Mouse (Mus musculus): ENCODE measurements around the gene Man2b2.

Man2b2 gene

GRCm38 (mm10) chr5:36829913-36830879 lies at the start of gene Man2b2:
Gene Man2b2 (minus strand): TSS chr5:36830653.
- in situ Hi-C loops (cut with MboI) = no loop called here

GRCm38 (mm10) chr5:36878801-36879200 lies 48.3 kb upstream of the Man2b2 start:
- in situ Hi-C loops (cut with MboI) = no loop called here

GRCm38 (mm10) chr5:36877641-36878040 lies 47.2 kb upstream of the Man2b2 start:
- in situ Hi-C loops (cut with MboI) = no loop called here

GRCm38 (mm10) chr5:36876777-36877396 lies 46.4 kb upstream of the Man2b2 start:
- in situ Hi-C loops (cut with MboI) = no loop called here

GRCm38 (mm10) chr5:36875956-36876355 lies 45.5 kb upstream of the Man2b2 start:
- in situ Hi-C loops (cut with MboI) = no loop called here

GRCm38 (mm10) chr5:36870916-36871315 lies 40.5 kb upstream of the Man2b2 start:
- in situ Hi-C loops (cut with MboI) = no loop called here

GRCm38 (mm10) chr5:36869578-36870236 lies 39.3 kb upstream of the Man2b2 start:
- in situ Hi-C loops (cut with MboI) = no loop called here

GRCm38 (mm10) chr5:36869186-36869577 lies 38.7 kb upstream of the Man2b2 start:
- in situ Hi-C loops (cut with MboI) = no loop called here

GRCm38 (mm10) chr5:36868266-36869090 lies 38.0 kb upstream of the Man2b2 start, which contains the start of gene Ppp2r2c:
Gene Ppp2r2c (plus strand): TSS chr5:36868513.
- in situ Hi-C loops (cut with MboI) = no loop called here

- in situ Hi-C loops (cut with MboI) = no loop called here
Measured at GRCm38 (mm10) chr5:36867561-36867960, 37.1 kb upstream of the Man2b2 start.

- in situ Hi-C loops (cut with MboI) = no loop called here
Measured at GRCm38 (mm10) chr5:36866701-36867250, 36.3 kb upstream of the Man2b2 start.

- in situ Hi-C loops (cut with MboI) = no loop called here
Measured at GRCm38 (mm10) chr5:36861084-36861483, 30.6 kb upstream of the Man2b2 start.

- in situ Hi-C loops (cut with MboI) = no loop called here
Measured at GRCm38 (mm10) chr5:36857546-36857945, 27.1 kb upstream of the Man2b2 start.

GRCm38 (mm10) chr5:36856529-36856928 lies 26.1 kb upstream of the Man2b2 start:
- in situ Hi-C loops (cut with MboI) = no loop called here

GRCm38 (mm10) chr5:36855180-36855579 lies 24.7 kb upstream of the Man2b2 start:
- in situ Hi-C loops (cut with MboI) = no loop called here

- in situ Hi-C loops (cut with MboI) = no loop called here
Measured at GRCm38 (mm10) chr5:36851572-36851971, 21.1 kb upstream of the Man2b2 start.

GRCm38 (mm10) chr5:36844490-36844889 lies 14.0 kb upstream of the Man2b2 start:
- in situ Hi-C loops (cut with MboI) = no loop called here

GRCm38 (mm10) chr5:36841701-36842100 lies 11.2 kb upstream of the Man2b2 start:
- in situ Hi-C loops (cut with MboI) = no loop called here

GRCm38 (mm10) chr5:36840092-36840491 lies 9.6 kb upstream of the Man2b2 start:
- in situ Hi-C loops (cut with MboI) = no loop called here

- in situ Hi-C loops (cut with MboI) = no loop called here
Measured at GRCm38 (mm10) chr5:36839602-36840001, 9.1 kb upstream of the Man2b2 start.

GRCm38 (mm10) chr5:36839032-36839431 lies 8.6 kb upstream of the Man2b2 start:
- in situ Hi-C loops (cut with MboI) = no loop called here
